Mouse (Mus musculus) spleen, postnatal 4 days (tissue): Measurements from ENCODE around the gene Grip1.

Experiments
- DNase-seq, 2 experiments: peaks; one replicate each; pipeline ENCODE4 v3.0.0; 2022; ENCODE audit warnings: low spot score in 2 of 2

Gene Grip1

GRCm38 (mm10) chr10:119453431-119454105 is at the start of gene Grip1:
Gene Grip1, plus strand, starts transcription at chr10:119453830.
- no peak for DNase-seq

DNA sequence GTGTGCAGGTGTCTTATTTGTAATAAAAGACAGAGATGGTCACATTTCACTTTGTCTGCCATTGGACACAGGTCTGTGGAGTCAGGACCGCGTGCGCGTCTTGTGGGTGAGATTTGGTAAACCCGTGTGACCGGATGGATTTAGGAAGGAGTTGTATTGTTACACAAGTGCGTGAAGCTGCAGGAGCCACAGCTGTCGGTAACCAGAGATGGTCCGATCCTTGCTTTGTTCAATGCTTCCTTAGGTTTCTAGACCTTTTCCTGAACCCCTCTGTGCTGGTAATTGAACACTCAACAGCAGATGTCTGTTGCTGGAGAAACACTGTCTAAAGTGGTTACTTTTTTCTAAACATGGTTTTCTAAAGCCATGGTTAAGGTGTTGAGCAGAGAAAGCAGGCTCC is 48.5 kb upstream of the Grip1 start:
- DNase-seq: no peak

- no peak for DNase-seq
Observed at GRCm38 (mm10) chr10:119405612-119406011, 48.0 kb upstream of the Grip1 start.

DNA sequence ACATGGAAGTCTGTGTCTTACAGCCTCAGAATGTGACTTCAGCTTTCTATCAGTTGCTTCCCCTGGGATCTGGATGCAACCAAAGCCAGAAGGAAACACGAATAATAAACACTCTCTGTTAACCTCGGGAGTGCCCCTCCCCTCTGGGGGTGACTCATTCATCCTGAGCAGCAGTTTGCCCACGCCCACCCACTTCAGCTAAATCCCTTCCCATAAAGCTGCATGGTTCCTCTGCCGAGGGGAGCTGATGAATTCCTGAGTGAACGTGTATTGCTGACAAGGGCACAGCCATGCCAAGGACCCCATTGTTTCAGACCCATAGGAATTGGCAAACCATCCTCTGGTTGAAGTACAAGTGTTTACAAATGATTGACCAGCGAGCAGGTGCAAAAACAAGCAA is 45.3 kb upstream of the Grip1 start:
- no peak for DNase-seq

DNA sequence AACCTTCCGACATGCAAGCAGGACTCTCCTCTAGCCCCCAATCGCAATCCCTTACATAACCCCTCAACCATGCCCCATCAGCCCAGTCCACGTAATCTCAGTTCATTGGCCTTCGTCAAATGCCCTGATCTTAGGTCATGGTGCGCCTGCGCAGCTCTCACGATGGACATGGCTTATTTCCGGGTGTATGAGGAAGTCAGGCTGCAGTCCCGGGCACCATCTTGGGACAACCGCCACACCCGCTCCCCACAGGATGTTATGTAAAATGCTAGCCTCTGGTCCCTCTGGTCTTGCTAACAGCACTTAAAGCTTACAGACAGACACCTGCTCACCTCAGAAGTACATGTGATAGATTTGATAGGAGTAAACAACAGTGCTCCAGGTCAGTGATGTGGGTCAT is 40.4 kb upstream of the Grip1 start:
- DNase-seq: no peak

DNA sequence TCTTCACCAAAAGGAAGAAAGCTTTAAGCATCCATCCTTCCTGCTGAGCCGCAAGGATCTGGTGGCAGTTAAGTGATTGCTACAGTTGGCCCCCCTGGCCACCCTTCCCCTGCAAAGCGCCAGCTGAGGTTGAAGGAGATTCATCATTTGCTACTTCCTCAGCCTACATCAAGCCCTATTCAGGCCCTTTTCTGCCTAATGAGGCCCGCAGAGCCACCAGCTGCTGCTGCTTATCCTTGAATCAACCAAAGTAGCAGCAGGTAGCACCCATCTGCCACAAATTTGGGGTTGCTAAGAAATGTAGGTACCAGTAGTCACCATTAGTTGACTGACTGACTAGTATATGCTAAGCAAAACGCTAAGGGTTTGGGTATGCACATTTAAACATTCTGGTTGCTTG is 38.5 kb upstream of the Grip1 start:
- DNase-seq: no peak

GRCm38 (mm10) chr10:119421418-119421817 is 32.2 kb upstream of the Grip1 start:
- no peak for DNase-seq

DNA sequence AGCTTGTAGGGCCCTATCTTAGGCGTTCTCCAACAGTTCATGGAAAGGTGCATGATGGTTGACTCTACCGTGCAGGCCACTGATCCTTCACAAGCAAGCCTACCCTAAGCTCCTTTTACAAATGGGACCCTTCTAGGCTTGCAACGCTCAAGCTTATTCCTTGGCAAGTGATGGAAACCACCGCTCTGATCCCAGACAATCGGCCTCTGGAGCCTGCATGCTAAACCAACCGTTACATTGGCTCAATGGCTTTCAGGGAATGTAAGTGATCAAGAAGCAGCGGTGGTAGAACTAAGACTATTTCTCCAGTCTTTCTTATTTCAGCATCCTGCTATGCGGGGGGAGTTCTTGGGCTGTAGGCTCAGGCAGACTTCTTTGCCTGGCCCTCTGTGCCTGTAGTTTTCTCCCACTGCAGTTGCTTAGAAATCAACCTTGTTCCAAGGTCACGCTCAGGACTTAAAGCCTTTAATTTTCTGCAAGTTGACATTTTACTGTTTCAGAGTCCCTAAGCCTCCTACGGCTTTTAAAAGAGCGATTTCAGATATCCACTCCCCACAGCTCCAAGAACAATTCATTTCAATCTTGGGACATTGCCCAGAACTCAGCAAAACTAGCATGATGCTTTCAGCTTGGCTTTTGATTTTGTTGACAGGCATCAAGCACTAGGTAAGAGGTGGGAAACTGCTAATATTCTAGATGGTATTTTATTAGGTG is 29.7 kb upstream of the Grip1 start:
- DNase-seq: no peak

DNA sequence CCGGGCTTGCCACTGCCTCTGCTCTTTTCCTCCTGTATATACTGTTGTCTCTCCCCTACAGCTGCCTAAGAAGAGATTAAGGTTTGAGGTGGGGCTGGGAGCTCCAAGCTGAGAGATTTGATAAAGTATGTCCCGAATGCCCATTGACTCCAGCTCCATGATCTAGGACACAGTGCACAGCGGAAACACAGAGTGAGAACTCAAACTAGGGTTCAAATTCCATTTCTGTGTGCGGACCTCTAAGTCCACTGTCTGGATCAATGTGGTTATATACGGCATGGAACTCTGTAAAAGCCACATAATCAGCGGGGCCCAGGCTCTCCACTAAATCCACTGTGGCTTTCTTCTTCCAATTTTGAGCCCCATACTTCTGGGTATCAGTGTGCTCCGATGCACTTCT is 26.0 kb upstream of the Grip1 start:
- no peak for DNase-seq

DNA sequence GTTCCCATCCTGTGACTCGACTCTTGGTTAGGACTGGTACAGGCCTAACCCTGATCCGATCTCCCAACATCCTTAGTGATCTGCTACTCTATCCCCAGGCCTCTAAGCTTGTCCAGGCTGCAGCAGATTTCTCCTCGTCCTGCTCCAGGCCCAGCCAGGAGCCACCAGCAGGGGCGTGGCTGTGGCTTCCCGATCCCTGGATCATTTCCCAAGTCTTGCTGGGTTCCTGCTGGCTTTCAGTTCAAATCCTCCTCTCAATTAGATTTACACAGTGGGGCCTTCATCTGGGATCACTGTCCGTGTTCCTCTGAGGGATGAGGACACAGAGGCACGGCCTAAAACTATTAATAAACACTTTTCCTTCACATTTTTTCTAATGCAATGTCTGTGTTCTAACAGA is 25.5 kb upstream of the Grip1 start:
- DNase-seq: no peak

GRCm38 (mm10) chr10:119430240-119430639 is 23.4 kb upstream of the Grip1 start:
- no peak for DNase-seq

- no peak for DNase-seq
Observed at GRCm38 (mm10) chr10:119431801-119432200, 21.8 kb upstream of the Grip1 start.

- no peak for DNase-seq
Observed at GRCm38 (mm10) chr10:119435818-119436217, 17.8 kb upstream of the Grip1 start.

DNA sequence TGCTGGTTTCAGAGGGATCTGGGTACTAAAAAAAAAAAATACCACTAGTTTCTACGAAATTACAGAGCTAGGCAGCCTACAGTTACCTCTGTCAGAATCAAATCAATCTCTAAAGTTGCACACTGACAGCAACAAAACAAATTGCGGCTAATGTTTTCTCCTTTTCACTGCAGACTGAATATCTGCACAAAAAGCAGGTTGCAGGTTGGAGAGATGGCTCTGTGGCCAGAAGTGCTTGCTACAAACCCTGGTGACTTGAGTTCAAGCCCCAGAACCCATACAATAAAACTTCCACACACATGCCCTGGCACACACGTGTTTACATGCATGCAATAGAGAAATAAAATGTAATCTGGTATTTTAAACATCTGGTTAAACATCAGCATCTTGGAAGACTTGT is 16.3 kb upstream of the Grip1 start:
- DNase-seq: no peak

DNA sequence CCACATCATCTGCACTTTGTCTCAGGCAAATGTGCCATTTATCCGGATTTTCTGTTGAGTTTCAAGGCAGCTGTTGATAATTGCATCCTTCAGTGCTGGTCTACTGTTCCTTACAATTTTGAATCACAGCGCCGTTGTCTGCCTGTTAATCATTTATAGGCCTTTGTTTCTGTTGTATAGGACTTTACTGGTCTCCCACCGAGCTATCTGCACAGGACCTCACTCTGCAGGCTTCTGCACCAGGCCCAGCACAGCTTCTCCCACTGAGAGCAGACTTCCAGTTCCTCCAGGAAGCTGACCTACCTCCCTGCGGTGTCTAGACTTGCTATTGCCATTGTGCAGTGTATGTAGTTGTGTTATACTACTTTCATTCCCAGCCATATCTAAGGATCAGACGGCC is 11.9 kb upstream of the Grip1 start:
- no peak for DNase-seq

DNA sequence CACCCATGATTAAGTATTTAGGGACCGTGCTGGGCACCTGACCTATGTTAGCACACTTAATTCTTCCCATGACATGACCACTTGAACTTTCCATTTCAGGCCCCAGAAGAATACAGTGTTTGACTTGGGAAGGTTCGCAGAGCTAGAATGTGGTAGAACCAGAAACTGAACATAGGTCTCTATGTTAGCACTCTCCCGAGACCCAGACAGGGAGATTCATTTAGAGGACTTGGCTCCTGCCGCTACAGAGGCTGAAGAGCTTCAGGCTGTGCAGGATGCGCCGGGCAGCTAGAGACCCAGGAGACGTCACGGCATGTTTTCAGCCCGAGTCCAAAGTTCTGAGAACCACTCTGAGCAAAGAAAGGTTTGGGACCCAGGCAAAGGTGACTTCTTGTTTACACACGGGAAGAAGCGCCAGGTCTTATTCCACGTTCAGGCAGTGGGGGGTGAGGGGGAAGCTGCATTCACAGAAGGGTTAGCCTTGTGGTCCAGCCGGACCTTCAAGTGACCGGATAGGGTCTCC is 6.2 kb upstream of the Grip1 start:
- no peak for DNase-seq

- DNase-seq: no peak
Observed at GRCm38 (mm10) chr10:119447930-119448329, 5.7 kb upstream of the Grip1 start.

GRCm38 (mm10) chr10:119452698-119453097 is 932 bp upstream of the Grip1 start:
- no peak for DNase-seq

- DNase-seq: peak in 1 of 2 experiments; percentile 66
Observed at GRCm38 (mm10) chr10:119454106-119454667, 557 bp downstream of the Grip1 start.

DNA sequence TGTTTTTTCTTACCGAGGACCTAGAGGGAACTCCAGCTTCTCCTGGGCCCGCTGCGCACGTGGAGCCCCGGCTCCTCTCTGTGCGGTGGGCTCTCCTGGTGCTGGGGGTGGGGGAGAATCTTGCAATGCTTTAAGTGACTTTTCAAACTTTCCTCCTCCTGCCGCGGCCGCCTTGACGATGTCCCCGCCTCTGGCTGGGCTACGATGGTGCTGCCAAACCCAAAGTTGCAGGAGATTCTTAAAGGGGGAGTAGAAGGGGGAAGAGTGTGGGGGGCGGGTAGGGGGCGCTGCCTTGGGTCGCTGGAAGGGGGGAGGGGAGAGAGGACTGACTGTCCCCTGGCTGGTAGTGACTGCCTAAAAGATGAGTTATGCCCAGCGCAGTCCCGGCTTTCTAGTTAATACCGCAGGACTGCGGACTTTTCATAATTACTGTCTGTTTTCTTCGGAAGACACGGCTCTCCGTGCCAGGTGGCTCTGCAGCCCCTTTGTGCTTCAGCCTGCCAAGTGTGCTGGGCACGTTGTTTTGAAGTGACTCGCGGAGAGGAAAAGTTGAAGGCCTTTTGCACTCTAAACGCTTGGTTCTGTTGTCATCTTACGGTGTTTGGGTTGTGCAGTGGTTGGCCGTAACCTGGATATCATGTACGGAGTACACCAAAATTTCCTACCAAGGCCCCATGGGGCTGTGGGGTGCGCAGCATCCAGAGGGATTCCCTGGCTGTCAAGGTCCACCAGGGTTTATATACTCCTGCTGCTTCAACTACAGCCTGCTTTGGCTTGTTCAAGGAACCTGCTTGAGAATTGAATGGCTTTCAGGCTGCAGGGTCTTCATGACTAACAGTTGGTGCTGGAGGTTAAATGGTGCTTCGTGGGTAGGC is 1.3 kb downstream of the Grip1 start:
- DNase-seq: no peak

GRCm38 (mm10) chr10:119455543-119455940 is 1.9 kb downstream of the Grip1 start:
- DNase-seq: no peak

GRCm38 (mm10) chr10:119457121-119457520 is 3.5 kb downstream of the Grip1 start:
- DNase-seq: no peak
